Mouse (Mus musculus) T-helper 2 cell (primary cell): ENCODE results near the gene Tfap2a.

Source experiments
- in situ Hi-C: fragments of 300-600 bp; cut with MboI, MseI; formaldehyde crosslinking; loops from one replicate; pipeline ENCODE4 v1.15.1; 2025; ENCODE audit warnings: high pct_unique_total_duplicates

Gene Tfap2a

GRCm38 (mm10) chr13:40716771-40717716 lies 21.1 kb downstream of the Tfap2a start:
- in situ Hi-C loops, result no loop called here

- in situ Hi-C loops, result no loop called here
Measured at GRCm38 (mm10) chr13:40714531-40714930, 23.6 kb downstream of the Tfap2a start.

- in situ Hi-C loops, result no loop called here
Measured at GRCm38 (mm10) chr13:40713681-40714080, 24.5 kb downstream of the Tfap2a start.

GRCm38 (mm10) chr13:40713241-40713640 lies 24.9 kb downstream of the Tfap2a start:
- in situ Hi-C loops, result no loop called here

- in situ Hi-C loops, result no loop called here
Measured at GRCm38 (mm10) chr13:40712526-40712832, 25.7 kb downstream of the Tfap2a start.

GRCm38 (mm10) chr13:40711661-40712525 lies 26.3 kb downstream of the Tfap2a start:
- in situ Hi-C loops, result no loop called here

- in situ Hi-C loops, result no loop called here
Measured at GRCm38 (mm10) chr13:40710062-40710342, 28.2 kb downstream of the Tfap2a start.

- in situ Hi-C loops, result loop anchor here (10.0 kb wide), 1 partner anchor 1515 kb away; no protein-coding TSS in a partner anchor
Measured at GRCm38 (mm10) chr13:40709321-40710061, 28.7 kb downstream of the Tfap2a start.

GRCm38 (mm10) chr13:40708913-40709312 lies 29.3 kb downstream of the Tfap2a start:
- in situ Hi-C loops, result loop anchor here (10.0 kb wide), 1 partner anchor 1516 kb away; no protein-coding TSS in a partner anchor

GRCm38 (mm10) chr13:40708271-40708670 lies 29.9 kb downstream of the Tfap2a start:
- in situ Hi-C loops, result loop anchor here (10.0 kb wide), 1 partner anchor 1517 kb away; no protein-coding TSS in a partner anchor

GRCm38 (mm10) chr13:40707646-40708045 lies 30.5 kb downstream of the Tfap2a start:
- in situ Hi-C loops, result loop anchor here (10.0 kb wide), 1 partner anchor 1517 kb away; no protein-coding TSS in a partner anchor

GRCm38 (mm10) chr13:40706612-40707011 lies 31.6 kb downstream of the Tfap2a start:
- in situ Hi-C loops, result loop anchor here (10.0 kb wide), 1 partner anchor 1518 kb away; no protein-coding TSS in a partner anchor

GRCm38 (mm10) chr13:40705821-40706425 lies 32.3 kb downstream of the Tfap2a start:
- in situ Hi-C loops, result loop anchor here (10.0 kb wide), 1 partner anchor 1519 kb away; no protein-coding TSS in a partner anchor

GRCm38 (mm10) chr13:40704864-40705455 lies 33.2 kb downstream of the Tfap2a start:
- in situ Hi-C loops, result loop anchor here (10.0 kb wide), 1 partner anchor 1520 kb away; no protein-coding TSS in a partner anchor

- in situ Hi-C loops, result loop anchor here (10.0 kb wide), 1 partner anchor 1521 kb away; no protein-coding TSS in a partner anchor
Measured at GRCm38 (mm10) chr13:40703982-40704501, 34.1 kb downstream of the Tfap2a start.

GRCm38 (mm10) chr13:40703123-40703797 lies 34.9 kb downstream of the Tfap2a start:
- in situ Hi-C loops, result loop anchor here (10.0 kb wide), 1 partner anchor 1522 kb away; no protein-coding TSS in a partner anchor

GRCm38 (mm10) chr13:40702361-40703122 lies 35.6 kb downstream of the Tfap2a start:
- in situ Hi-C loops, result loop anchor here (10.0 kb wide), 1 partner anchor 1522 kb away; no protein-coding TSS in a partner anchor

GRCm38 (mm10) chr13:40701691-40702090 lies 36.5 kb downstream of the Tfap2a start:
- in situ Hi-C loops, result loop anchor here (10.0 kb wide), 1 partner anchor 1523 kb away; no protein-coding TSS in a partner anchor

GRCm38 (mm10) chr13:40685790-40686189 lies 52.4 kb downstream of the Tfap2a start:
- in situ Hi-C loops, result no loop called here
